Mouse (Mus musculus) B cell, adult 67 days (primary cell): ENCODE data around the gene Fgf8. TPM values are rescaled to one million over a fixed set of nuclear protein-coding genes. Genes with fewer than 3 reads are reported as not detected.

ENCODE experiments used
- total RNA-seq, 2 experiments: library from RNA; stranded (reverse); gene quantifications; 4 replicates each; pipeline ENCODE4 v1.2.4; 2023

Fgf8 gene
- total RNA-seq = not detected

GRCm38 (mm10) chr19:45742218-45742983, at the start of gene Fgf8:
Gene Fgf8, minus strand, starts transcription at chr19:45742915.

GRCm38 (mm10) chr19:45783181-45783932, 40.6 kb upstream of the Fgf8 start, which contains the start of gene Mgea5:
Gene Mgea5, minus strand, starts transcription at chr19:45783837.

GRCm38 (mm10) chr19:45749243-45750043, 6.7 kb upstream of the Fgf8 start, which contains the start of gene Npm3:
Gene Npm3, minus strand, starts transcription at chr19:45749591.

Other genes starting within 250 kb of the Fgf8 start
- gene Poll, start 182.4 kb downstream of the Fgf8 start, total RNA-seq = 10 to 100 TPM; 12.4 to 13.4 TPM
- gene Gm17018, start 182.3 kb downstream of the Fgf8 start, total RNA-seq = 10 to 100 TPM; 15.2 to 17.7 TPM
- gene Fbxw4, start 82.6 kb downstream of the Fgf8 start, total RNA-seq = 10 to 100 TPM; 55.7 to 56.5 TPM
- gene Npm3, start 6.7 kb upstream of the Fgf8 start, total RNA-seq = 10 to 100 TPM; 32.9 to 37.9 TPM
- 100 to 1,000 TPM; 216 to 235 TPM for gene Mgea5, start 40.9 kb upstream of the Fgf8 start, total RNA-seq
- gene Kcnip2, start 73.1 kb upstream of the Fgf8 start, total RNA-seq = 1 to 10 TPM; 1.2 to 3.1 TPM